Mouse (Mus musculus): ENCODE measurements at regions not wholly inside any gene's neighbourhood (a gene's known extent, or its start where the extent isn't known, plus 50 kb on each side); places are given as distances from the start of the nearest gene placed in this dataset.

DNA sequence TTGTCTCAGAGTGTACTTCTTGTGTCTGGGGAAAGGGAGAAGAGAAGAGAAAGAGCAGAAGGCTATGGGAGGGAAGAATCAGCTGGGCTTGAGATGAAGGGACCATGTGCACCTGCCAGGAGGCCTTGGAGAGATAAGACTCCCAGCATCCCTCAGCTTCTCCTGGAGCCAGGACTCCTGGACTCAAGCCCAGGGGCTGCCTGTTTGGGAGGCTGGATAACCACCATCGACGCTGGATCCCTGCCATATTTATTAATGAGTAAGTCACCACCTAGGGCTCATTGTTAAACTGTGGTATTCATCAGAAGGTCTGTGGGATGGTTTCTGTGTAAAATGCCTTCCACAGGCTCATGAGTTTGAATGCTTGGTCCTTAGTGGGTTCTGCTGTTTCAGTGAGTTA is 240.7 kb downstream of the Rps15a start:
- DNase-seq (ENCODE audit: low read depth, low spot score), result no peak

DNA sequence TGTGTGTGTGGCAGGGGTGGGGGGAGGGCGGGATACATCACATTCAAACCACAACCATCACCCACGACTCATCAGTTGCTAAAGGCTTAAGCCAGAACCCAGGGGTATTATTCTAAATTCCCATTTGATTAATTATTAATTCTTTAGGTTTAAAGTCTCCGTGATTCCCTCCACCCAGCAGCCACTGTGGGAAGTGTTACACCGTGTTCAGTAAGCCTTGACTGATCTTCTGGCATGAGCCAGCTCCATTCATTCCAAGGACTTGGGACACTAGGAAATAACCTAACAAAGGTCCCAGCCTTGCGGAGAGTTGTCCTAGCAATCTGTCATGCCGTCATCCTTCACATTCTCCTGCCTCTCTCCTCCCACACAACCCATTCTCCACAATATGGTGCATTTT is 256.6 kb downstream of the Rps15a start:
- no peak for DNase-seq (ENCODE audit: low read depth, low spot score)

GRCm38 (mm10) chr7:117855955-117856354 is 260.0 kb downstream of the Rps15a start:
- no peak for DNase-seq (ENCODE audit: low read depth, low spot score)

DNA sequence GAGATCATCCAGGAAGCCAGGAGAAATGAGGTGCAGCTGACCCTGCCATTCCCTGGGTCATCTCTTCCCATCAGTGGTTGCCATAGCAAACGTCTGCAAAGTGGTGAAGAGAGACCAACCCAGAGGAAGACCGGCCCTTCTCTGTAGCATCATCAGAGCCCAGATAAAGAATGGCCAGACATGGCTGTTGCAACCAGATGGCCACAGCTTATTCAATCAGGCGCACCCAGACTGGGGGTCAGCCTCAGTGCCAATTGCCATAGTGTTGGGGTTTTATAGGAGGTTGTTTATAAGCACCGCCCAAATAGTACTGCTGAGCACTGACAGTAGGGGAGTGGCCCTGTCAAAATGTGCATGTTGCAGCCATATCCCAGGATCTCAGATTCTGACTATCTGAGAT is 262.3 kb downstream of the Rps15a start:
- DNase-seq (ENCODE audit: low read depth, low spot score), result no peak

DNA sequence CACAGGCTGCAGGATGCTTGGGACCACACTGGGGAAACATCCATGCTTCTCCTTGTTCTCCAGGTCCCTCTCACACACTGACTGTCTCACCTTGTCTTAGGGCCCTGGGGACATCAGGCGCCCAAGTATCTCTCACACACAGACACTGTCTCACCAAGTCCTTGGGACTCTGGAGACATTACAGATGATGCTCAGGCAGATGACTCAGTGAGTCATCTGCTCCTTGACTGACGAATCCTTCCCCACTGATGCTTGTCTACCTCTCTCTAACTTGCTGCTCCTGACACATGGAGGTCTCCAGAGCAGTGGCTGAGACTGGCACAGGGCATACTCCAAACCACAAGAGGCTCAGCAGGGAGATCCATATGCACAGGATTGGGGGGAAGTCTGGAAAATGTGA is 263.1 kb downstream of the Rps15a start:
- DNase-seq (ENCODE audit: low read depth, low spot score), result no peak

DNA sequence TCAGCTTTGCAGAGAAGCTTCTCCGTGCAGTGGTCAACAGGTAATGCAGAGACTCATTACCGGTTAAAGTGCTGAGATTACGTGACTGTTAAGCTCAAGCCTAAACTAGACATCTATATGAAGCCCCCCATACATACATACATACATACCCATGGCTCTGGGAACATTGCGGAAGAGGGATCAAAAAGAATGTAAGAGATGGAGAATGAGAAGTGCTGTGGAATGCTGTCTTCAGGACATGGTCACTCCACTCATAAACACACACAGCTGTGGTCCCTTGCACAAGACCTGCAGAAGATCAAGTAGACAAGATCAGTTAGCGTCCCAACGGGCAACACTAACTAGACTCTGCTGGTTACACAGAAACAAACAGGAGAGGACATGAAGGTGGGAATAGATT is 265.2 kb downstream of the Rps15a start:
- no peak for DNase-seq (ENCODE audit: low read depth, low spot score)

GRCm38 (mm10) chr7:117846041-117846440 is 269.9 kb downstream of the Rps15a start:
- DNase-seq (ENCODE audit: low read depth, low spot score), result no peak

GRCm38 (mm10) chr7:117842780-117843179 is 273.2 kb downstream of the Rps15a start:
- DNase-seq (ENCODE audit: low read depth, low spot score), result no peak

DNA sequence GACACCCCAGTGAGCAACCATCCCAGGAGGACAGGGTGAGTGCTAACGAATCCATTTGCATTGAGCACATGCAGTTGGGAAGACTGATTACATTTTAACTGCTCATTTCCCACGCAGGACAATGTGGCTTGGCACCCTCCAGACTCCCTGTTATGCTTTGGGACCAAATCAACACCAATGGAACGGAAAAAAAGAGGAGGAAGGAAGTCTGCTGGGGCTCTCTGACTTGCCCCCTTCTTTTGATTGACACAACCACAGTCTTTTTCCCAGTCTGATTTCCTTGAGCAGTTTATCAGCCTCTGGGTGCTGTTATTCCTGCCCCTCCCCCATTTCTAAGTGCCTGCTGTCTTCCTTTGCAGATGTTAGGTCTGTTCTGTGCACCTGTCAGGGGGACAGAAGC is 321.0 kb downstream of the Rps15a start:
- no peak for DNase-seq (ENCODE audit: low read depth, low spot score)

DNA sequence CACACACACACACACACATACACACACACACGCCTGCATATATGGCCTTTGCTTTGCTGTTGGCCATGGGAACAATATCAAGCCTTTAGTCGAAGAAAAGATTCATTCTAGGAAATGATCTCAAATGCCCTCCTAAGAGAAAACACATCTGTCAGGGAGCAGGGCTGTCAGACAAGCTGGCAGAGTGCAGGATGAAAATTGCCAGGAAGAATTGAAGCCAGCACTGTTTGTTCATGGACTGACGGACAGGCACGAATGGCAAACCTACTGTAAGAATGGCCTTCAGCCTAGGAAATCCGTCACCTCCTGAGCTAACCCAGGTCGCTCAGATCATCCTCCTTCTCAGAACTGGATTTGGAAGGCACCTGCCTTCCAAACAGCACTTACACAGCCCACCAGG is 322.0 kb downstream of the Rps15a start:
- no peak for DNase-seq (ENCODE audit: low read depth, low spot score)

GRCm38 (mm10) chr7:117792456-117792855 is 323.5 kb downstream of the Rps15a start:
- DNase-seq (ENCODE audit: low read depth, low spot score), result no peak

- DNase-seq (ENCODE audit: low read depth, low spot score), result no peak
Measured at GRCm38 (mm10) chr7:117778996-117779395, 337.0 kb downstream of the Rps15a start.

DNA sequence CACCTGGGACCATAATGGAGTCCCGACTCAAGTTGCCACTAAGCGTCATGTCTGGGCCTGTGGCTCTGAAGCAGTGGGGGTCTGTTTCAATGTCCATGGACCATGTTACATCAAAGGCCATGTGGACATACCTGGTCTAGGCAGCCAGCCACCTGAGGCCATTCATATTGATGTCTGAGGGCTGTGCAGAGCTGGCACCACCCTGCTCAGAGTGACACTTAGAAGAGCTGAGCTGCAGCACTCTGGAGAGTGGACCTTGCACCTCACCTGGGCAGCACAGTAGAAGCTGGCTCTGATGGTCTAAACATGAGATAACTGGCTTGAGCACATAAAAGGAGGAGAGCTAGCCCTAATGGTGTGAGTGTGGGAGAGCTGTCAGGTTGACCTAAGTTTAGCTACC is 338.1 kb downstream of the Rps15a start:
- DNase-seq (ENCODE audit: low read depth, low spot score), result no peak

DNA sequence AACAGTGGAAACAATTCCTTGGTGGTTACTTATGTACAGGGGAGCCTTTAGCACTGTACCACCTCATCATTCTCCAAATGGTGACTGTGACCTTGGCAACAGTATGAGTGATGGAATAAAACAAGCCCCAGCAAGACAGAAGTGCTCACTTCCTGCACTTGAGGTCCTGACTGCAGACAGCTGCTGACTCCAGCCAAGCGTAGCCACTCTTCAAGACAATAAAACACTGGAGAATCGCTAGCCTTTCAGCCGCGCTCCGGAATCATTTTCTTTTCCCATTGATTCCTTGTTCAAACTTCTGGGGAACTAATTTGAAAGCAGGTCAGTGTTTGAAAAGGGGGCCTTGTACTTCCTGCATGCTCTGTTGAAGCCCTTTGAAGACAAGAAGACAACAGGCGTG is 344.2 kb downstream of the Rps15a start:
- DNase-seq (ENCODE audit: low read depth, low spot score), result no peak

- no peak for DNase-seq (ENCODE audit: low read depth, low spot score)
Measured at GRCm38 (mm10) chr7:117759506-117759905, 356.5 kb downstream of the Rps15a start.

- DNase-seq (ENCODE audit: low read depth, low spot score), result no peak
Measured at GRCm38 (mm10) chr7:117757033-117757432, 359.0 kb downstream of the Rps15a start.

- no peak for DNase-seq (ENCODE audit: low read depth, low spot score)
Measured at GRCm38 (mm10) chr7:117755830-117756229, 360.2 kb downstream of the Rps15a start.

- DNase-seq (ENCODE audit: low read depth, low spot score), result no peak
Measured at GRCm38 (mm10) chr7:117753296-117753695, 362.7 kb downstream of the Rps15a start.

DNA sequence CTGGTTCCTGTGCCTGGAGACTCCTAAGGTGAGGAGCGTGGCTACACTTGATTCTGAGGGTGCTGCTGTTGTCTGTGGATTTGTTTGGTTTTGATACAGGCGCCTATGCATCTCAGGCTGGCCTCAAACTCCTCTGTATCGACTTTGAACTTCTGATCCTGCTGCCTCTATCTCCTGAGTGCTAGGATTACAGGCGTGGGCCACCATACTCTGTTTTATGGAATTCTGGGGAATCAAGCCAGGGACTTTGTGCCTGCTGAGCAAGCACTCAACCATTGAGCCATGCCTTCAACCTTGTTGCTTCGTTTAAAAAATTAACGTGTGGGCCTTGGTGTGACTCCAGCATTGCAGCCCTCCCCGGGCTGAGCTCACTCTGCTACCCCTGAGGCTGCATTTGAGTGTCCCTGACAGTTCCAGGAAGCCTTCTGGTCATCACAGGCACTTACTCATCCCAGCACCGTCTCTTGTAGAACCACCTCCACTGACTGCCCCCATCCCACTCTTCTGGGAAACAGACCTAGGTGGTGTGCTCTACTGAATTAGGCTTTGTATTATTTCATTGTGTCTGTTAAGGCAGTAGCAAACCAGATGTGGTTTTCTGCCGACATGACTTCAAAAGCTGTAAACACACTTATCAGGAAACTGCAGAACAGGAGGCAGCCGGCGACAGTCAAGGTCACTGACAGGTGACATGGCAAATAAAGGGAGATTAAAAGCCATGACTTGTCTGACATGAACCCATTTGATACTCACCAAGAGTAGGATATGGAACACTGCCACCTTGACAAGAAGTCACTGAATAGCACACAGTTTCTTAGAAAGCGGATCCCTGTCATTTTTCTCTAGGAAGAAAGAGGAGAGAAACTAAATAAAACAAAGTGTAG is 363.4 kb downstream of the Rps15a start:
- no peak for DNase-seq (ENCODE audit: low read depth, low spot score)

- no peak for DNase-seq (ENCODE audit: low read depth, low spot score)
Measured at GRCm38 (mm10) chr7:117747991-117748390, 367.2 kb downstream of the Xylt1 start.

GRCm38 (mm10) chr7:117746393-117746792 is 365.6 kb downstream of the Xylt1 start:
- no peak for DNase-seq (ENCODE audit: low read depth, low spot score)

DNA sequence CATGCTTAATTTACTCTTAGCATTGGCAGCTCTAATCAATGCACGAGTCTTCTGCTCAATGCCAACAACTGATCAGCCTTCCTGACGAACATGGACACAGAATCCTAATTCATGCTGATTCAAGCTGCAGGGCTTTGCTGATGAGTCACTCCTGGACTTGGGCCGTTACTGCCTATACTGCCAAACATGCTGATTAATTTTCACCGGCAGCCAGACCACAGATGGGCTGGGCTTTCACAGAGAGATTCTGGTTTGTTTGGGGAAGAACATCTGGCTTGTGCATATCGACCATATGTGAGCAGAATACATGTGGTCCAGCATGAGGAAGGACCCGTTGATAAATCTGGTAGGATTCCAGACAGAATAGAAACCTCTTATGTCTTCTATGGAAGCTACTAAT is 358.9 kb downstream of the Xylt1 start:
- DNase-seq (ENCODE audit: low read depth, low spot score), result no peak

DNA sequence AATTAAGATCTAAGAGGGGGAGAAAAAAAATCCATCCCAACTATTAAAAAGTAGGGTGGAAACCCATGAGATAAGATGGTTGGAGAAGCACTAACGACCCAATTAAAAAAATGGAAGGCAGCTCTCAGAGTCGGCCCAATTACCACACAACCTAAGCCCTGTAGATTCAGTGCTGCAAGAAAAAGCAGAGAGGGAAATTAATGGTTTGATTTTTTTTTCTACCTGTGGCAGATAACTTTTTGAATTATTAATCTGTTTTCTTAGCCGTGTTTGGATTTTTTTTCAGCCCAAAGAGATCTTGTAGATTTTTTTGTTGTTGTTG is 354.9 kb downstream of the Xylt1 start:
- DNase-seq (ENCODE audit: low read depth, low spot score), result no peak
